Mouse (Mus musculus) MEL (cell line): ENCODE data around the gene Eif3a. TPM values are rescaled to one million over a fixed set of nuclear protein-coding genes. Genes with fewer than 3 reads are reported as not detected.

Experiments used
- DNase-seq: peaks from one replicate; pipeline ENCODE4 v3.0.0; 2011; ENCODE audit warnings: low read depth, low spot score
- H3K27ac ChIP-seq: 2 replicates; pipeline ENCODE4 v1.5.1; 2012; ENCODE audit warnings: low read depth, mild to moderate bottlenecking, control low read depth, low read length, moderate library complexity; ENCODE audit not compliant: control insufficient read depth
- H3K27me3 ChIP-seq, 2 experiments: fragments of 150-350 bp in 1 of 2; sonication (generic) in 1 of 2; 2 replicates each; pipeline ENCODE4 v1.6.1; 2012; ENCODE audit warnings: low read length in 2 of 2, mild to moderate bottlenecking in 2 of 2, improper control_type of control experiment in 1 of 2, moderate library complexity in 1 of 2; ENCODE audit not compliant: insufficient read depth in 2 of 2, control insufficient read depth in 1 of 2
- H3K36me3 ChIP-seq, 2 experiments: 2 replicates each; pipeline ENCODE4 v1.6.1; 2012 to 2014; ENCODE audit warnings: low read length in 2 of 2, improper control_type of control experiment in 1 of 2, inconsistent platforms in 1 of 2, mild to moderate bottlenecking in 1 of 2; ENCODE audit not compliant: insufficient read depth in 2 of 2, control insufficient read depth in 1 of 2
- H3K4me1 ChIP-seq, 2 experiments: fragments of 150-350 bp in 1 of 2; sonication (generic) in 1 of 2; 2 replicates each; pipeline ENCODE4 v1.6.1; 2012; ENCODE audit warnings: low read length in 2 of 2, improper control_type of control experiment in 1 of 2, mild to moderate bottlenecking in 1 of 2; ENCODE audit not compliant: insufficient read depth in 2 of 2, control insufficient read depth in 1 of 2
- H3K4me3 ChIP-seq, 2 experiments: fragments of 150-350 bp in 1 of 2; sonication (generic) in 1 of 2; 2 replicates each; pipeline ENCODE4 v1.5.1; 2012; ENCODE audit warnings: low read depth in 2 of 2, low read length in 2 of 2, mild to moderate bottlenecking in 2 of 2, moderate library complexity in 2 of 2, control low read depth in 1 of 2, improper control_type of control experiment in 1 of 2; ENCODE audit not compliant: control insufficient read depth in 1 of 2, insufficient read depth in 1 of 2
- H3K79me2 ChIP-seq: 2 replicates; pipeline ENCODE4 v1.6.1; 2012; ENCODE audit warnings: mild to moderate bottlenecking, low read length, moderate library complexity; ENCODE audit not compliant: control insufficient read depth, poor library complexity, insufficient read depth
- H3K9ac ChIP-seq: 2 replicates; pipeline ENCODE4 v1.6.1; 2012; ENCODE audit warnings: low read depth, mild to moderate bottlenecking, control low read depth, low read length, moderate library complexity; ENCODE audit not compliant: control insufficient read depth, poor library complexity, severe bottlenecking
- H3K9me3 ChIP-seq: fragments of 150-350 bp; sonication (generic); replicated peaks from 2 replicates; pipeline ENCODE4 v1.6.1; 2012; ENCODE audit warnings: mild to moderate bottlenecking, low read length, improper control_type of control experiment, moderate library complexity; ENCODE audit not compliant: insufficient read depth
- BHLHE40 ChIP-seq: IDR thresholded peaks from 2 replicates; pipeline ENCODE4 v1.6.1; 2012; ENCODE audit warnings: low read depth, mild to moderate bottlenecking, inconsistent platforms, low read length, improper control_type of control experiment, borderline replicate concordance
- CHD2 ChIP-seq: IDR thresholded peaks from 2 replicates; pipeline ENCODE4 v1.6.1; 2011; ENCODE audit warnings: low read length, improper control_type of control experiment
- E2F4 ChIP-seq: IDR thresholded peaks from 2 replicates; pipeline ENCODE4 v1.6.1; 2011; ENCODE audit warnings: low read depth, low read length, improper control_type of control experiment, borderline replicate concordance
- ETS1 ChIP-seq: IDR thresholded peaks from 2 replicates; pipeline ENCODE4 v1.6.1; 2012; ENCODE audit warnings: low read depth, mild to moderate bottlenecking, inconsistent platforms, low read length, improper control_type of control experiment, moderate library complexity
- GABPA ChIP-seq: IDR thresholded peaks from 2 replicates; pipeline ENCODE4 v1.6.1; 2012; ENCODE audit warnings: low read depth, mild to moderate bottlenecking, inconsistent platforms, low read length, improper control_type of control experiment, moderate library complexity
- HCFC1 ChIP-seq: IDR thresholded peaks from 2 replicates; pipeline ENCODE4 v1.6.1; 2012; ENCODE audit warnings: low read depth, mild to moderate bottlenecking, inconsistent platforms, low read length, improper control_type of control experiment, moderate library complexity
- KAT2A ChIP-seq: conservative IDR thresholded peaks from 2 replicates; pipeline ENCODE4 v1.6.1; 2012; ENCODE audit warnings: low read depth, low read length, improper control_type of control experiment, inconsistent platforms
- MAFK ChIP-seq: IDR thresholded peaks from 2 replicates; pipeline ENCODE4 v1.6.1; 2011; ENCODE audit warnings: low read depth, mild to moderate bottlenecking, low read length, improper control_type of control experiment, borderline replicate concordance
- MAX ChIP-seq: IDR thresholded peaks from 2 replicates; pipeline ENCODE4 v1.6.1; 2011; ENCODE audit warnings: low read length, improper control_type of control experiment
- MAZ ChIP-seq: IDR thresholded peaks from 2 replicates; pipeline ENCODE4 v1.6.1; 2012; ENCODE audit warnings: low read depth, mild to moderate bottlenecking, inconsistent platforms, low read length, improper control_type of control experiment
- MYB ChIP-seq: IDR thresholded peaks from 2 replicates; pipeline ENCODE4 v1.6.1; 2011; ENCODE audit warnings: mild to moderate bottlenecking, low read depth, low read length, improper control_type of control experiment
- MYC ChIP-seq: IDR thresholded peaks from 2 replicates; pipeline ENCODE4 v1.6.1; 2011; ENCODE audit warnings: low read depth, mild to moderate bottlenecking, low read length, improper control_type of control experiment, moderate library complexity
- NELFE ChIP-seq: IDR thresholded peaks from 2 replicates; pipeline ENCODE4 v1.6.1; 2011; ENCODE audit warnings: low read depth, low read length, improper control_type of control experiment
- NRF1 ChIP-seq: IDR thresholded peaks from 2 replicates; pipeline ENCODE4 v1.6.1; 2014; ENCODE audit warnings: low read depth, mild to moderate bottlenecking, inconsistent platforms, low read length, improper control_type of control experiment, moderate library complexity; ENCODE audit not compliant: poor library complexity, insufficient read depth, severe bottlenecking
- POLR2A ChIP-seq, 2 experiments: IDR thresholded peaks; 2 replicates each; pipeline ENCODE4 v1.6.1; 2011 to 2012; ENCODE audit warnings: low read length in 2 of 2, mild to moderate bottlenecking in 2 of 2, control low read depth in 1 of 2, improper control_type of control experiment in 1 of 2, low read depth in 1 of 2, moderate library complexity in 1 of 2; ENCODE audit not compliant: control insufficient read depth in 1 of 2, insufficient read depth in 1 of 2, poor library complexity in 1 of 2
- POLR2AphosphoS2 ChIP-seq: IDR thresholded peaks from 2 replicates; pipeline ENCODE4 v1.6.1; 2011; ENCODE audit warnings: low read length, improper control_type of control experiment
- POLR2AphosphoS5 ChIP-seq: IDR thresholded peaks from 2 replicates; pipeline ENCODE4 v1.6.1; 2012; ENCODE audit warnings: low read depth, borderline replicate concordance, mild to moderate bottlenecking, inconsistent platforms, low read length, moderate library complexity, mixed read lengths
- RAD21 ChIP-seq: IDR thresholded peaks from 2 replicates; pipeline ENCODE4 v1.6.1; 2011; ENCODE audit warnings: mild to moderate bottlenecking, low read depth, low read length, improper control_type of control experiment
- SIN3A ChIP-seq: IDR thresholded peaks from 2 replicates; pipeline ENCODE4 v1.6.1; 2012; ENCODE audit warnings: low read length, improper control_type of control experiment, inconsistent platforms
- SMC3 ChIP-seq: IDR thresholded peaks from 2 replicates; pipeline ENCODE4 v1.6.1; 2011; ENCODE audit warnings: low read depth, low read length, improper control_type of control experiment
- TBP ChIP-seq: IDR thresholded peaks from 2 replicates; pipeline ENCODE4 v1.8.0; 2011; ENCODE audit warnings: low read depth, low read length, improper control_type of control experiment
- TCF12 ChIP-seq: IDR thresholded peaks from 2 replicates; pipeline ENCODE4 v1.6.1; 2014; ENCODE audit warnings: low read depth, mild to moderate bottlenecking, inconsistent platforms, low read length, improper control_type of control experiment, moderate library complexity
- UBTF ChIP-seq: IDR thresholded peaks from 2 replicates; pipeline ENCODE4 v1.6.1; 2012; ENCODE audit warnings: low read depth, mild to moderate bottlenecking, inconsistent platforms, low read length, improper control_type of control experiment, moderate library complexity, borderline replicate concordance; ENCODE audit not compliant: insufficient read depth
- ZMIZ1 ChIP-seq: IDR thresholded peaks from 2 replicates; pipeline ENCODE4 v1.6.1; 2012; ENCODE audit warnings: low read depth, mild to moderate bottlenecking, inconsistent platforms, low read length, improper control_type of control experiment, moderate library complexity
- ZNF384 ChIP-seq: IDR thresholded peaks from 2 replicates; pipeline ENCODE4 v1.6.1; 2012; ENCODE audit warnings: low read depth, mild to moderate bottlenecking, inconsistent platforms, low read length, improper control_type of control experiment
- polyA plus RNA-seq, 2 experiments: library from polyadenylated mRNA; stranded (reverse) in 1 of 2; unstranded in 1 of 2; fragments of >175 nt in 1 of 2; fragments of >200 nt in 1 of 2; gene quantifications; 2 replicates each; pipeline versions ENCODE4 v1.2.1 to v1.2.4; 2012; ENCODE audit warnings: low replicate concordance in 2 of 2, low read depth in 1 of 2; ENCODE audit not compliant: insufficient read length in 2 of 2, insufficient read depth in 1 of 2, missing spikeins in 1 of 2
- total RNA-seq: library from RNA; depleted of rRNA; stranded (reverse); fragments of 300-350 nt; gene quantifications from 2 replicates; pipeline ENCODE4 v1.2.3, GENCODE M21; 2012

Eif3a gene
- total and polyA plus RNA-seq, 3 experiments, result 331 to 914 (median 424) TPM

DNA sequence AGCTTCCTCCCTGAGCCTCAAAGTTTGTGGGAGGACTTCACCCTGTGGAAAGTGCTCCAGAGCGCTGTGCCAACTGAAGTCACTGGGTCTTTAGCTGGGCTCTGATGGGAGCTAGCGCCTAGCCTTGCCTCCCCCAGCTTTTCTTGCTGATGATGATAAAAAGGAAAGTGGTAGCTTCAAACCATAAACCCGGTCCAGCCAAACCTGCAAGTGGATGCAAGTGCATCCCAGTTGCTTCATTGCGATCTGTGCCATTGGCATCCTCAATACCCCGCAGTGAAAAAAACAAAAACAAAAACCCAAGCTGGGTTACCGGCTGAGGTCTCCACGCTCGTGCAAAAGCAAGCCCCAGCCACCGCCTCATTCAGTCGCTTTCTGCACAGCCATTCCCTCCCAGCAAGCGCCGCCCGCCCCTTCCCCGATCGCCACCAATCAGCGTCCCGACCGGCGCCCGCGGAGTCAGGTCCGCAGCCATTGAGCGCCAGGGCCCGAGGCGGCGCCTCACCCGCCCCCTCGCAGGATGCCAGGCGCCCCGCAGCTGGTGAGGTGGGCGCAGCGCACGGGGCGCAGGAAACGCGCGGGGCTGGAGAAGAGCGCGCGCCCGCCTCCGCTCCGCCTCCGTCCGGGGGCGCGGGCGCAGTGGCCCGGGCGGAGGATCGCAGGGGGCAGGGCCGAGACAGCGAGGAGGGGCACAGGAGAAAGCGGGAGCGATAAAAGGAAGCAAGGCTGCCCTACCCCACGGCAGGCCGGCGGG, 34.8 kb downstream of the Eif3a start, which contains the start of gene Nanos1 (continued):
- TF ChIP-seq ETS1, result peak; percentile 59; the same call in 1 of the 2 replicates
- no peak for TF ChIP-seq BHLHE40
- TF ChIP-seq POLR2AphosphoS5, result no peak
- peak; percentile 73 for TF ChIP-seq NELFE
- TF ChIP-seq MAX, result no peak; the same call in none of the 2 replicates
- no peak; the same call in 1 of the 2 replicates for TF ChIP-seq KAT2A
- TF ChIP-seq POLR2A (IDR thresholded peaks at IDR 0.05; ENCODE audit: control insufficient read depth in 1 of 2, insufficient read depth in 1 of 2, low read depth in 1 of 2, low read length in 2 of 2, poor library complexity in 1 of 2), result peak in 1 of 2 experiments; percentile 79; a peak in 2 of 4 replicates
- TF ChIP-seq, all 39 proteins: peak for 13

DNA sequence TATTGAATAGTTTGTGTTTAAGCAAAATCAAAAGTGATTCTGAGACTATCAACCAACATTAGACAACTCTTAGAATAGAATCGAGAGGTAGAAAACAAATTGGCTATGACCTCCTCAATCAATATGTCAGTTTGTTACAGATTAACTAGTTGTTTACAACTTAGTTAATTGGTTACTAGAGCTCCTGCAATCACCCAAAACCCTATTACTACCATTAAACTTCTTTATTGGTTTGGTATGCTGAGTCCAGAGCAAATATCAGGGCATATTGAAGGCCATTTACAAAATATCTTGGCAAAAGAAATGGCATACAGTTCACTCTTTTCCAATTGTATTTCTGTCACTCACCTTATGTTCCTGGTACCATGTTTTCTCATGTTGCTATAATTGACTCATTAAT, 42.7 kb downstream of the Eif3a start:
- H3K9me3 ChIP-seq, result no peaks in the 10 kb centered on the region
- no peak for DNase-seq

DNA sequence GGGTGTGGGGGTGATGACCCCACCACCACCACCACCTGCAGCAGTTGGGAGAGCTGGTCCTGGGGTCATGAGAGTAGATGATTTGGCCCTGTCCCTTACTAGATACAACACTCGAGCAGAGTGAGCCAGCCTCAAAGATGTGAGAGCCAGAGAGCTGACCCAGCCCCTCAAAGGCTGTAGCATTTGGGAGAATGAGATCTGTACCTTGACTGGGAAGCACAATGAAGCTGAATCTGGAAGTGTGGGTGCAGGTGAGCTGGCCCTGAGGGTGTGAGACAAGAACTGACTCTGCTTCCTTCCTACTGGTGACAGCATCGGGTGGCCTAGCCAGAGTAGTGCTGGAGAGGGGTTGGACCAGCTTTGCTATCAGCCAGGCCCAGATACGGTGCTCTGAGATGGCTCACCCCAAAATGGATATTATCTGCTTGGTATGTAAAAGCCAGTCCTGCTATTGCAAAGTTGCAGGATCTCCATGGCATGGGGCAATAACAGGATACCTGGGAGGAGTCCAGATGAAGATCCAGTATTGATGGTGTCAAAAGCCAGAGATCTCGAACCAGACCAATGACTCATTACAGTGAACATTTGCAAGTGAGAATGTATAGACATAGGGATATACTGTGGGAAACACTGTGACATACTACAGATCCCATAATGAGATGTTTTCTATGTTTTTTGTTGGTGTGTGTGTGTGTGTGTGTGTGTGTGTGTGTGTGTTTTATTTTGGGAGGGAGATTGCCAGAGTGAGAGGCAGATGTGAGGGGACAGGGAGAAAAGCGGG, 46.5 kb downstream of the Eif3a start:
- H3K27ac ChIP-seq, result peak overlapping the region; percentile 27
- peaks cover 11 to 12% of the 10 kb centered on the region in 2 experiments for H3K4me1 ChIP-seq
- H3K9ac ChIP-seq, result 0 out of 2 replicates have a peak overlapping the region, but pooled peaks have one; percentile 8
- DNase-seq, result peak; percentile 88
- no peaks in the 10 kb centered on the region for H3K79me2 ChIP-seq
- H3K4me3 ChIP-seq, result no peak overlapping the region
- H3K27me3 ChIP-seq, result no peaks in the 10 kb centered on the region
- H3K36me3 ChIP-seq, result peaks cover 0 to 9% of the 10 kb centered on the region in 2 experiments; a peak in 2 of 4 replicates
- H3K9me3 ChIP-seq, result no peaks in the 10 kb centered on the region
- TF ChIP-seq SMC3, result no peak
- TF ChIP-seq ZMIZ1, result no peak
- no peak for TF ChIP-seq MYB
- no peak for TF ChIP-seq NRF1
- TF ChIP-seq UBTF, result no peak
- no peak for TF ChIP-seq POLR2AphosphoS2
- TF ChIP-seq ZNF384, result no peak
- no peak for TF ChIP-seq HCFC1
- no peak for TF ChIP-seq MYC
- no peak for TF ChIP-seq GABPA
- TF ChIP-seq E2F4, result no peak
- TF ChIP-seq TBP, result peak; percentile 40; the same call in 1 of the 2 replicates
- TF ChIP-seq MAFK, result no peak
- no peak for TF ChIP-seq RAD21
- no peak for TF ChIP-seq POLR2A (IDR thresholded peaks at IDR 0.05; ENCODE audit: control insufficient read depth in 1 of 2, insufficient read depth in 1 of 2, low read depth in 1 of 2, low read length in 2 of 2, poor library complexity in 1 of 2)
- TF ChIP-seq MAZ, result no peak
- no peak for TF ChIP-seq CHD2

More for the DNA sequence above, 42.7 kb downstream of the Eif3a start:
- Histone ChIP-seq H3K4me1 (peaks cover 11 to 12% of the 10 kb centered on the region in 2 experiments), H3K36me3 (peaks cover 0 to 9% of the 10 kb centered on the region in 2 experiments; a peak in 2 of 4 replicates), H3K27ac (no peak overlapping the region), H3K9ac (no peak overlapping the region), H3K79me2 (no peaks in the 10 kb centered on the region), H3K4me3 (no peak overlapping the region), H3K27me3 (no peaks in the 10 kb centered on the region)
- TF ChIP-seq MAX, result no peak
- TF ChIP-seq SIN3A, result no peak
- no peak for TF ChIP-seq TCF12
- TF ChIP-seq MAZ, result no peak
- TF ChIP-seq E2F4, result no peak
- no peak for TF ChIP-seq GABPA
- no peak for TF ChIP-seq SMC3
- no peak for TF ChIP-seq TBP
- TF ChIP-seq ETS1, result no peak
- TF ChIP-seq, all 39 proteins: peak for 0
